Mouse (Mus musculus) brown adipose tissue, adult 24 weeks (tissue): ENCODE results near the gene Wwox. TPM values are rescaled to one million over a fixed set of nuclear protein-coding genes. Genes with fewer than 3 reads are reported as not detected.

ENCODE experiments used
- H3K27ac ChIP-seq: fragments of 200-500 bp; replicated peaks from 2 replicates; pipeline ENCODE4 v1.5.1; 2012; ENCODE audit warnings: low read depth, mild to moderate bottlenecking, low read length
- H3K4me1 ChIP-seq: fragments of 200-500 bp; 2 replicates; pipeline ENCODE4 v1.6.1; 2012; ENCODE audit warnings: low read length, mixed read lengths; ENCODE audit not compliant: control insufficient read depth, insufficient read depth, insufficient read length
- H3K4me3 ChIP-seq: fragments of 200-500 bp; 2 replicates; pipeline ENCODE4 v1.5.1; 2012; ENCODE audit warnings: low read depth, mild to moderate bottlenecking, low read length, moderate library complexity; ENCODE audit not compliant: insufficient read depth
- polyA plus RNA-seq: library from polyadenylated mRNA; stranded (reverse); fragments of >200 nt; gene quantifications from 2 replicates; pipeline ENCODE4 v1.2.4, GENCODE M21; 2012; ENCODE audit not compliant: missing spikeins, insufficient read depth, insufficient read length

Wwox gene
- polyA plus RNA-seq, 1 experiment = 11.8 TPM

GRCm38 (mm10) chr8:115195334-115195733 is 755.9 kb downstream of the Wwox start:
- Histone ChIP-seq H3K27ac (no peak overlapping the region), H3K4me1 (no peaks in the 10 kb centered on the region), H3K4me3 (no peak overlapping the region)

GRCm38 (mm10) chr8:115196859-115197258 is 757.4 kb downstream of the Wwox start:
- Histone ChIP-seq H3K4me1 (no peaks in the 10 kb centered on the region), H3K27ac (no peak overlapping the region), H3K4me3 (no peak overlapping the region)

- H3K27ac ChIP-seq = no peak overlapping the region
- no peaks in the 10 kb centered on the region for H3K4me1 ChIP-seq
- H3K4me3 ChIP-seq = no peak overlapping the region
Observed at GRCm38 (mm10) chr8:115199204-115199603, 759.7 kb downstream of the Wwox start.

- no peak overlapping the region for H3K27ac ChIP-seq
- no peak overlapping the region for H3K4me3 ChIP-seq
- no peaks in the 10 kb centered on the region for H3K4me1 ChIP-seq
Observed at GRCm38 (mm10) chr8:115199616-115200150, 760.2 kb downstream of the Wwox start.

- no peaks in the 10 kb centered on the region for H3K4me1 ChIP-seq
- no peak overlapping the region for H3K27ac ChIP-seq
- no peak overlapping the region for H3K4me3 ChIP-seq
Observed at GRCm38 (mm10) chr8:115201726-115202125, 762.3 kb downstream of the Wwox start.

GRCm38 (mm10) chr8:115207480-115207879 is 768.0 kb downstream of the Wwox start:
- Histone ChIP-seq H3K4me3 (no peak overlapping the region), H3K27ac (no peak overlapping the region), H3K4me1 (no peaks in the 10 kb centered on the region)

GRCm38 (mm10) chr8:115208415-115209192 is 769.1 kb downstream of the Wwox start:
- Histone ChIP-seq H3K4me1 (no peaks in the 10 kb centered on the region), H3K27ac (no peak overlapping the region), H3K4me3 (no peak overlapping the region)

GRCm38 (mm10) chr8:115210014-115210413 is 770.6 kb downstream of the Wwox start:
- Histone ChIP-seq H3K27ac (no peak overlapping the region), H3K4me3 (no peak overlapping the region), H3K4me1 (no peaks in the 10 kb centered on the region)

- no peaks in the 10 kb centered on the region for H3K4me1 ChIP-seq
- no peak overlapping the region for H3K4me3 ChIP-seq
- no peak overlapping the region for H3K27ac ChIP-seq
Observed at GRCm38 (mm10) chr8:115213126-115213525, 773.7 kb downstream of the Wwox start.

- H3K4me1 ChIP-seq = no peaks in the 10 kb centered on the region
- no peak overlapping the region for H3K4me3 ChIP-seq
- H3K27ac ChIP-seq = no peak overlapping the region
Observed at GRCm38 (mm10) chr8:115214870-115215269, 775.4 kb downstream of the Wwox start.

- H3K4me1 ChIP-seq = no peaks in the 10 kb centered on the region
- no peak overlapping the region for H3K4me3 ChIP-seq
- no peak overlapping the region for H3K27ac ChIP-seq
Observed at GRCm38 (mm10) chr8:115216801-115217200, 777.3 kb downstream of the Wwox start.

GRCm38 (mm10) chr8:115222545-115222944 is 783.1 kb downstream of the Wwox start:
- no peak overlapping the region for H3K27ac ChIP-seq
- no peaks in the 10 kb centered on the region for H3K4me1 ChIP-seq
- H3K4me3 ChIP-seq = no peak overlapping the region

- Histone ChIP-seq H3K27ac (no peak overlapping the region), H3K4me1 (no peaks in the 10 kb centered on the region), H3K4me3 (no peak overlapping the region)
Observed at GRCm38 (mm10) chr8:115226781-115227583, 787.5 kb downstream of the Wwox start.

GRCm38 (mm10) chr8:115228903-115229302 is 789.4 kb downstream of the Wwox start:
- no peaks in the 10 kb centered on the region for H3K4me1 ChIP-seq
- no peak overlapping the region for H3K4me3 ChIP-seq
- no peak overlapping the region for H3K27ac ChIP-seq

- Histone ChIP-seq H3K27ac (no peak overlapping the region), H3K4me1 (no peaks in the 10 kb centered on the region), H3K4me3 (no peak overlapping the region)
Observed at GRCm38 (mm10) chr8:115234068-115234467, 794.6 kb downstream of the Wwox start.
